Mouse (Mus musculus) c-Kit-positive CD71-positive TER-119-negative erythroid progenitor cells, embryonic 14.5 days (primary cell): ENCODE measurements around the gene Kdm8.

Experiments
- DNase-seq: peaks from one replicate; pipeline ENCODE4 v3.0.0-alpha.2; 2013; ENCODE audit warnings: low read depth

Kdm8 gene

GRCm38 (mm10) chr7:125503374-125504092 is 59.1 kb downstream of the Kdm8 start:
- DNase-seq, result no peak

DNA sequence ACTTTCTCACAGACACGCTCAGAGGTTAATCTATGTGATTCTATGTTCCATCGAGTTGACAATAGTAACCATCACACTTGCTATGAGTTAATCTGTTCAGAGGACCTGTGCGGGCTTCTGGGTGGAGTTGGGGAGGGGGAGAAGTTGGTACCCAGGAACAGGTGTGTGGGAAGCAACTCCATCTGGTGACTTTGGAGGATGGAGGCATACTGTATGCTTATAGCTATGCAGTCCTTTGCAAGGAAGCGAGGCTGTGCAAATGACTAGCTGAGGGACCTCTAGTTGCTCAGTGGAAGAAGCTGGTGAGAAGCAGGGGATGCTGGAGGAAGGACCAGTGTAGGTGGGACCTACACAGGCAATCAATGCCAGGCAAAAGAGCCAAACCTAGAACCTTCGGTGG is 60.1 kb downstream of the Kdm8 start:
- DNase-seq, result no peak

DNA sequence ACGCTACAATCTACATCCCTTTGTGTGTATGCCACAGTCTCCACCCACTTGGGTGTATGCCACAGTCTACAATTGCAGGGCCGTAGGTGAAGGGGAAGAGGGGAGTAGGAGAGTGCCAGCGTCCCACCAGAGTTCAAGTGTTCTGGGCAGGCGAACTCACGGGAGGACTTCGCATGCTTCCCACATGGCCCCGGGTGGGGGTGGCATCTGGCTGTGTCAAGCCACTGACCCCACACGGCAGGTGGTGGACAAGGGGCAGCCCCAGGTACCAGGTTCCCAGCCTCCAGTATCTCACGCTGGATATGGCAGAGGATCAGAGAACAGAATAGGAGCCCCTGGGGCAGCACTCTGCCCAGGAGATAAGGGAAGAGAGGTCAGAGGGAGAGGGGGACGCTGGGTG is 61.1 kb downstream of the Kdm8 start:
- DNase-seq, result no peak

DNA sequence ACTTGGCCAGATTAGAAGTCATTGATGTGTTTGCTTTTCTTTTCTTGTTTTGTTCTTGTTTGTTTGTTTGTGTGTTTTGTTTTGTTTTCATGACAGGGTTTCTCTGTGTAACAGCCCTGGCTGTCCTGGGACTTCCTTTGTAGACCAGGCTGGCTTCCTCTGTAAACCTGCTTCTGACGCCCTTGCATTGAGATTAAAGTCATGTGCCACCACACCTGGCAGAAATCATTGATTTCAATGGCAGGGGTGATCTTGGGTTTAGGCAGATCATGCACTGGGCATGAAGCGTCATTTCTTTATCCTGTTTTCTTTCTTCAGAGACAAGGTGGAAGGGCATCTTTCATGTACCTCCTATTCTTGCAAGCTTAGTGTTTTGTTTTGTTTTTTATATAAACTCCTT is 62.8 kb downstream of the Kdm8 start:
- no peak for DNase-seq

- DNase-seq, result no peak
These were observed 67.0 kb downstream of the Kdm8 start for GRCm38 (mm10) chr7:125511432-125511831.

- DNase-seq, result no peak
These were observed 67.4 kb downstream of the Kdm8 start for GRCm38 (mm10) chr7:125511852-125512251.
